Mouse (Mus musculus): ENCODE data around the gene Acvr2b. TPM values are rescaled to one million over a fixed set of nuclear protein-coding genes. Genes with fewer than 3 reads are reported as not detected.

Acvr2b gene
- polyA plus RNA-seq, 1 experiment: 5.9 TPM

DNA sequence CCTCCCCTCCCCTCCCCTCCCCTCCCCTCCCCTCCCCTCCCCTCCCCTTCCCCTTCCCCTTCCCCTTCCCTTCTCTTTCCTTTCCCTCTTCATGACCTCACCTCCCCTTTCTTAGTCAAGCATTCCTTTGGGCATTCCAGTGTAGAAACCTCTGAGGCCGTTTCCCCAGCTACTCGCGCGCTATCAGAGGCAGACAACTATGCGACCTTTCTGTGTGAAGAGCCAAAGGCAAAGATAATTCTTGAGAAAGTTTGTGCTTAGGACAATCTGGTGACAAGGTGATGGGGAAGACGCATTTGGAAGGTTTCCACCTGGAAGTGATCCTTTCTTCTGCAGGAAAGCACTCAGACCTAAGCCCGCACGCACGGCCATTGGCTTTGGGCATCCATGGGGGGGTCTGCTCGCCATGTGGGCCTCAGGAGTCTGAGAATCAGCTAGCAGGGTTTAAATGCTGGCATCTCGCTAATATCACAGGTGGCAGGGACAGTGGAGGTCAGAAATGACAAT lies 70.5 kb downstream of the Acvr2b start:
- Histone ChIP-seq H3K27ac (ENCODE audit: insufficient read depth, low read depth, low read length) (no peak overlapping the region), H3K36me3 (ENCODE audit: control insufficient read depth, insufficient read depth, low read length) (peaks cover 2% of the 10 kb centered on the region), H3K4me1 (ENCODE audit: control insufficient read depth, insufficient read depth, insufficient read length, low read length) (no peaks in the 10 kb centered on the region), H3K27me3 (ENCODE audit: control insufficient read depth, insufficient read depth, low read length) (no peaks in the 10 kb centered on the region), H3K4me3 (ENCODE audit: low read depth, low read length) (no peak overlapping the region)
- 85% methylated on average over 11 of the region's 11 CpGs for WGBS
- no peak for TF ChIP-seq POLR2A (IDR thresholded peaks at IDR 0.05; ENCODE audit: low read depth, low read length)
- TF ChIP-seq CTCF (IDR thresholded peaks at IDR 0.05; ENCODE audit: extremely low read depth, insufficient read length, insufficient replicate concordance, low read depth, low read length): no peak

- WGBS: 84% methylated on average over 1 of the region's 1 CpGs
- H3K27ac ChIP-seq (ENCODE audit: insufficient read depth, low read depth, low read length): no peak overlapping the region
- no peak for TF ChIP-seq POLR2A (IDR thresholded peaks at IDR 0.05; ENCODE audit: low read depth, low read length)
- TF ChIP-seq CTCF (IDR thresholded peaks at IDR 0.05; ENCODE audit: extremely low read depth, insufficient read length, insufficient replicate concordance, low read depth, low read length): no peak
Observed at GRCm38 (mm10) chr9:119473011-119473410, 71.1 kb downstream of the Acvr2b start.

DNA sequence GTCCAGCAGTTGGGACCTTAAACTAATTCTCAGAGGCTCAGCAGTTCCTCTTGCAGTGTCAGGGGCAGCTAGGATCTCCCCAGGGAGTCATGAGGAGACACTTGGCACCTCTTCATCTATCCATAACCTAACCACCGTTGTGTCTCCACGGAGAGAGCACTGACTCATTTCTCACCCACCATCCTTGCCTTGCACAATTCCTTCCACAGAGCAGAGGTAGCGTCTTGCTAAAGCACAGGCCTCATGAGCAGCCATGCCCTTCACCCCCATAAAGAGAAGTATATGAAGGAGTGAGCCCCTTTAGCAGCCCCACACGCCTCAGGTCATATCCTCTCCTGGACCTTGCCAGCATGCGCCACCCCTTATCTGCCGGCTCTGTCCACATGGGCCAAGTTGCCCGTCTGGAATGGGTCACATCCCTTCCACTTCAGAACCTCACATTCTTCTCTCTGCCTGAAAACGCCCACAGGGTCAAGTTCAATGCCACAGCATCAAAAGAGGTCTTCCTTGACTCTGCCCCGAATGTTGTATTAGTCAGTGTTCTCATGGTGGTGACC lies 71.8 kb downstream of the Acvr2b start:
- no peak for TF ChIP-seq POLR2A (IDR thresholded peaks at IDR 0.05; ENCODE audit: low read depth, low read length)
- no peak for TF ChIP-seq CTCF (IDR thresholded peaks at IDR 0.05; ENCODE audit: extremely low read depth, insufficient read length, insufficient replicate concordance, low read depth, low read length)
- Histone ChIP-seq H3K4me1 (ENCODE audit: control insufficient read depth, insufficient read depth, insufficient read length, low read length) (no peaks in the 10 kb centered on the region), H3K36me3 (ENCODE audit: control insufficient read depth, insufficient read depth, low read length) (no peaks in the 10 kb centered on the region), H3K27me3 (ENCODE audit: control insufficient read depth, insufficient read depth, low read length) (no peaks in the 10 kb centered on the region), H3K4me3 (ENCODE audit: low read depth, low read length) (no peak overlapping the region), H3K27ac (ENCODE audit: insufficient read depth, low read depth, low read length) (no peak overlapping the region)
- 72% methylated on average over 9 of the region's 9 CpGs for WGBS

More at GRCm38 (mm10) chr9:119473011-119473410, 71.1 kb downstream of the Acvr2b start:
- Histone ChIP-seq H3K4me1 (ENCODE audit: control insufficient read depth, insufficient read depth, insufficient read length, low read length) (no peaks in the 10 kb centered on the region), H3K27me3 (ENCODE audit: control insufficient read depth, insufficient read depth, low read length) (no peaks in the 10 kb centered on the region), H3K36me3 (ENCODE audit: control insufficient read depth, insufficient read depth, low read length) (no peaks in the 10 kb centered on the region; the same call in 1 of the 2 replicates), H3K4me3 (ENCODE audit: low read depth, low read length) (no peak overlapping the region)

DNA sequence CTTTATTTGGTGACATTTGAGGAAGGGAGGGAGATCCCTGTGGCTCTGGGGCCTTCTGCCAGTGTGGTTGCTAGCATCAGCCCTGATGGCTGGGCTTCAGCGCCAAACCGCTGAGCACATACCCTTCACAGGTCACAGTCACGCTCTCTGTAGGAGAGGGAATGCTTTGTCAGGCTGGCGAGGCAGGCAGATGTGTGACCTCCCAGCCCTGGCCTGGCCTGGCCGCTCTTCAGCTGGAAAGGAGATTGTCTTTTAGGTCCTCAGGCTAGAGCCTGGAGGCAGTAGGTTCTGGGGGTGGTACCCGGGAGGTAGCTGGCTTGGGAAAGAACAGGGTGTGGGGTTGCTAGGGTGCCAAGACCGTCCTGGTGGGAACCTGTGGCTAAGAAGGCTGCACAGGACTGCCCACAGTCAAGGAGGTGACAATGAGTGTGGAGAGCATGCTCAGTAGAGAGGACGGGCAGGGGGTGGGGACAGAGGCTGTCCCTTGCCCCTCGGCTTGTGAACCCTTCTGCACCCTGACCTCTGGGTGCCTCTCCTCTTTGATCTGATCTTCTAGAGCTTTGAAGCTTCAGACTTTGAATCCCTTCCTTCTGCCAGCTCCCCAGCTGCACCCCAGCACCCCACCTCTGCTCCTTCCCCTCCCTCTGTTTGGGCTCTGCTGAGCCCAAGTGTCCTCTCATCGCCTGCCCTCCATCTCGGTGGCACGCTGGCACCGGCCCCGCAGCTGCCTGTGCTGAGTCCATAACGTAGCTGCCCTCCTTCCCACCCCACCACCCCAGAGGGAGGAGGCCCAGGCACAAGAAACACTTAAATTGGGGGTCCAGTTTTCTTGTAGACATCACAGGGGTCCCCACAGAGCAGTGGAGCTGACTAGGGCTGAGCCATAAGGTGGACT lies 73.0 kb downstream of the Acvr2b start:
- WGBS: 51% methylated on average over 15 of the region's 15 CpGs

DNA sequence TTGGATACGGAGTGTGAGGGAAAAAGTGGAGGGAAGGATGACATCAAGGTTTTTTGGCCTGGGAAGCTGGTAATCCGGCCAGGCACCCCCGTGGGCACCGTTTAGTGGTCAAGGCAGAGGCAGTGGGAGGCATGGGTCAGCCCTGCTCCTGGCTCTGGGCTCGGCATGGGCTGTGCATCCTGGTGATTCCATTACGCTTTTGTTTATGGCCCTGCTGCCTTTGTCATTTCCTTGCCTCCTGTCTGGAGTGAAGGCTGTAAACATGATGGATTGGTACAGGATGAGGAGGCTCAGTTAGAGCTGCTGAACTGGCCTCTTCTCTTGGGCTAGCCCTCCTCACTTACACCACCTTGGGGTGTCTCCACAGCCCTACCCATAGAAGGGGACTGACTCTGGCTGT lies 75.8 kb downstream of the Acvr2b start:
- H3K4me3 ChIP-seq (ENCODE audit: low read depth, low read length): no peak overlapping the region
- H3K27me3 ChIP-seq (ENCODE audit: control insufficient read depth, insufficient read depth, low read length): no peaks in the 10 kb centered on the region
- no peak overlapping the region for H3K27ac ChIP-seq (ENCODE audit: insufficient read depth, low read depth, low read length)
- no peaks in the 10 kb centered on the region for H3K4me1 ChIP-seq (ENCODE audit: control insufficient read depth, insufficient read depth, insufficient read length, low read length)
- no peaks in the 10 kb centered on the region for H3K36me3 ChIP-seq (ENCODE audit: control insufficient read depth, insufficient read depth, low read length)
- TF ChIP-seq CTCF (IDR thresholded peaks at IDR 0.05; ENCODE audit: extremely low read depth, insufficient read length, insufficient replicate concordance, low read depth, low read length) (no peak), POLR2A (IDR thresholded peaks at IDR 0.05; ENCODE audit: low read depth, low read length) (no peak)
- 48% methylated on average over 6 of the region's 6 CpGs for whole genome bisulfite sequencing

More for the DNA sequence above, 73.0 kb downstream of the Acvr2b start:
- no peak for TF ChIP-seq POLR2A (IDR thresholded peaks at IDR 0.05; ENCODE audit: low read depth, low read length)
- no peak for TF ChIP-seq CTCF (IDR thresholded peaks at IDR 0.05; ENCODE audit: extremely low read depth, insufficient read length, insufficient replicate concordance, low read depth, low read length)
- no peak overlapping the region for H3K4me3 ChIP-seq (ENCODE audit: low read depth, low read length)
- no peaks in the 10 kb centered on the region for H3K4me1 ChIP-seq (ENCODE audit: control insufficient read depth, insufficient read depth, insufficient read length, low read length)
- H3K27me3 ChIP-seq (ENCODE audit: control insufficient read depth, insufficient read depth, low read length): no peaks in the 10 kb centered on the region
- no peaks in the 10 kb centered on the region for H3K36me3 ChIP-seq (ENCODE audit: control insufficient read depth, insufficient read depth, low read length)
- no peak overlapping the region for H3K27ac ChIP-seq (ENCODE audit: insufficient read depth, low read depth, low read length)

DNA sequence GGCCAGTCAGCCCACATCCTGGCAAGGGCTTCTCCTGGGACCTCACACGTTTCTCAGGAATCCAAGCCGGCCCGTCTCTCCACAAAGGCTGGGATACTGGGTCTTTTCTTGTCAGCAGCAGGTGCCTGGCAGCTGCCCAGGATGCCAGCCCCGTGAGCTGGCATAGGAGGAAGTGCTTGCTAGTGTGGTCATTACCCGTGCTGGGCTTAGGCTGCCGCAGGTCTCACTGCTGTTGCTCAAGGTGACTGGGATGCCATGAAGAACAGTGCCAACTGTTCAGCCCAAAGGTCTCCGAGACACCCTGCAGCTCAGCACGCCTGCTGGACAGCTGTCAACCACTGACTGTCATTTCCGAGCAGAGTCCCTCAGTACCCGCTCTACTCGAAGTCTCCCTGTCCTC lies 76.4 kb downstream of the Acvr2b start:
- H3K27me3 ChIP-seq (ENCODE audit: control insufficient read depth, insufficient read depth, low read length): no peaks in the 10 kb centered on the region
- H3K27ac ChIP-seq (ENCODE audit: insufficient read depth, low read depth, low read length): no peak overlapping the region
- no peaks in the 10 kb centered on the region for H3K4me1 ChIP-seq (ENCODE audit: control insufficient read depth, insufficient read depth, insufficient read length, low read length)
- TF ChIP-seq POLR2A (IDR thresholded peaks at IDR 0.05; ENCODE audit: low read depth, low read length) (no peak), CTCF (IDR thresholded peaks at IDR 0.05; ENCODE audit: extremely low read depth, insufficient read length, insufficient replicate concordance, low read depth, low read length) (no peak)
- no peak overlapping the region for H3K4me3 ChIP-seq (ENCODE audit: low read depth, low read length)
- no peaks in the 10 kb centered on the region for H3K36me3 ChIP-seq (ENCODE audit: control insufficient read depth, insufficient read depth, low read length)
- 37% methylated on average over 11 of the region's 11 CpGs for WGBS

GRCm38 (mm10) chr9:119479297-119479696 lies 77.4 kb downstream of the Acvr2b start:
- Histone ChIP-seq H3K4me1 (ENCODE audit: control insufficient read depth, insufficient read depth, insufficient read length, low read length) (no peaks in the 10 kb centered on the region), H3K4me3 (ENCODE audit: low read depth, low read length) (no peak overlapping the region)
- 60% methylated on average over 8 of the region's 8 CpGs for WGBS

More at GRCm38 (mm10) chr9:119479297-119479696, 77.4 kb downstream of the Acvr2b start:
- no peaks in the 10 kb centered on the region for H3K36me3 ChIP-seq (ENCODE audit: control insufficient read depth, insufficient read depth, low read length)
- TF ChIP-seq CTCF (IDR thresholded peaks at IDR 0.05; ENCODE audit: extremely low read depth, insufficient read length, insufficient replicate concordance, low read depth, low read length) (no peak), POLR2A (IDR thresholded peaks at IDR 0.05; ENCODE audit: low read depth, low read length) (no peak)
- H3K27me3 ChIP-seq (ENCODE audit: control insufficient read depth, insufficient read depth, low read length): no peaks in the 10 kb centered on the region
- no peak overlapping the region for H3K27ac ChIP-seq (ENCODE audit: insufficient read depth, low read depth, low read length)

All from small intestine, adult 2 months (tissue).